Mouse (Mus musculus) hindbrain, postnatal 0 days (tissue): ENCODE measurements at regions not wholly inside any gene's neighbourhood (a gene's known extent, or its start where the extent isn't known, plus 50 kb on each side); places are given as distances from the start of the nearest gene placed in this dataset.

Experiments used
- ATAC-seq: fragments of 200-750 bp; cut with Nextera tagmentation; 2 replicates; pipeline ENCODE4 v1.8.0; 2017; ENCODE audit warnings: mild to moderate bottlenecking, moderate TSS enrichment, moderate library complexity
- DNase-seq: peaks from one replicate; pipeline ENCODE4 v3.0.0-alpha.2; 2015; ENCODE audit warnings: low spot score
- H3K27ac ChIP-seq: fragments of 300-500 bp; sonication (generic); 2 replicates; pipeline ENCODE4 v1.5.1; 2014; ENCODE audit warnings: mild to moderate bottlenecking
- H3K27me3 ChIP-seq: fragments of 300-500 bp; sonication (generic); 2 replicates; pipeline ENCODE4 v1.6.1; 2014; ENCODE audit warnings: low read length, mixed read lengths; ENCODE audit not compliant: insufficient read depth
- H3K36me3 ChIP-seq: fragments of 300-500 bp; sonication (generic); 2 replicates; pipeline ENCODE4 v1.6.1; 2014; ENCODE audit warnings: low read length, mixed read lengths; ENCODE audit not compliant: insufficient read depth
- H3K4me1 ChIP-seq: fragments of 300-500 bp; sonication (generic); 2 replicates; pipeline ENCODE4 v1.6.1; 2014; ENCODE audit warnings: antibody characterized with exemption, low read length, mixed read lengths; ENCODE audit not compliant: insufficient read depth
- H3K4me2 ChIP-seq: fragments of 300-500 bp; sonication (generic); 2 replicates; pipeline ENCODE4 v1.6.1; 2014; ENCODE audit warnings: low read depth, mild to moderate bottlenecking, low read length, moderate library complexity, mixed read lengths
- H3K4me3 ChIP-seq: fragments of 300-500 bp; sonication (generic); 2 replicates; pipeline ENCODE4 v1.5.1; 2014; ENCODE audit warnings: low read length
- H3K9ac ChIP-seq: fragments of 300-500 bp; sonication (generic); replicated peaks from 2 replicates; pipeline ENCODE4 v1.6.1; 2014; ENCODE audit warnings: mild to moderate bottlenecking, low read length, moderate library complexity, mixed read lengths
- H3K9me3 ChIP-seq: fragments of 300-500 bp; sonication (generic); 2 replicates; pipeline ENCODE4 v1.6.1; 2016; ENCODE audit warnings: low read length, mixed read lengths
- CTCF ChIP-seq: IDR thresholded peaks from 2 replicates; pipeline ENCODE4 v1.5.1; 2016; ENCODE audit warnings: antibody characterized with exemption, control low read depth, low read depth
- WGBS: fragments of 180-500 bp; shearing (Covaris S2); extraction: QIAGEN DNeasy Blood & Tissue Kit; methylation state at CpG from one replicate; pipeline ENCODE4 v1.1.7; 2014; 5-methylcytosine and 5-hydroxymethylcytosine counted together

- Histone ChIP-seq H3K9me3 (no peaks in the 10 kb centered on the region), H3K4me2 (no peak overlapping the region), H3K27me3 (no peaks in the 10 kb centered on the region), H3K36me3 (no peaks in the 10 kb centered on the region), H3K4me1 (no peaks in the 10 kb centered on the region), H3K27ac (no peak overlapping the region), H3K4me3 (no peak overlapping the region), H3K9ac (no peak overlapping the region)
- WGBS: 50% methylated on average over 10 of the region's 10 CpGs
- DNase-seq (peak; percentile 31), ATAC-seq (no peak)
- no peak for TF ChIP-seq CTCF
Measured at GRCm38 (mm10) chr1:128535537-128536150, 56.4 kb downstream of the Cxcr4 start.

- no peak for TF ChIP-seq CTCF
- Histone ChIP-seq H3K4me1 (no peaks in the 10 kb centered on the region), H3K9ac (no peak overlapping the region), H3K27ac (no peak overlapping the region), H3K27me3 (no peaks in the 10 kb centered on the region), H3K4me2 (no peak overlapping the region), H3K9me3 (no peaks in the 10 kb centered on the region), H3K4me3 (no peak overlapping the region), H3K36me3 (no peaks in the 10 kb centered on the region)
- peak; percentile 55 for DNase-seq
- ATAC-seq: no peak
- 6% methylated on average over 4 of the region's 4 CpGs for WGBS
Measured at GRCm38 (mm10) chr1:128532632-128533031, 59.5 kb downstream of the Cxcr4 start.

- TF ChIP-seq CTCF: no peak
- Histone ChIP-seq H3K27me3 (no peaks in the 10 kb centered on the region), H3K27ac (no peak overlapping the region), H3K36me3 (no peaks in the 10 kb centered on the region), H3K4me2 (no peak overlapping the region), H3K4me3 (no peak overlapping the region), H3K9ac (no peak overlapping the region), H3K4me1 (no peaks in the 10 kb centered on the region), H3K9me3 (no peaks in the 10 kb centered on the region)
- DNase-seq (no peak), ATAC-seq (no peak)
- 78% methylated on average over 4 of the region's 4 CpGs for WGBS
Measured at GRCm38 (mm10) chr1:128529808-128530545, 62.1 kb downstream of the Cxcr4 start.

- no peak overlapping the region for H3K27ac ChIP-seq
- no peak overlapping the region for H3K4me2 ChIP-seq
- H3K4me3 ChIP-seq: no peak overlapping the region
- no peaks in the 10 kb centered on the region for H3K9me3 ChIP-seq
- no peaks in the 10 kb centered on the region for H3K27me3 ChIP-seq
- no peak for TF ChIP-seq CTCF
- H3K36me3 ChIP-seq: no peaks in the 10 kb centered on the region
- H3K4me1 ChIP-seq: no peaks in the 10 kb centered on the region
- WGBS: 92% methylated on average over 4 of the region's 4 CpGs
- no peak for DNase-seq
- no peak overlapping the region for H3K9ac ChIP-seq
- no peak for ATAC-seq
Measured at GRCm38 (mm10) chr1:128519234-128519633, 72.9 kb downstream of the Cxcr4 start.

- Histone ChIP-seq H3K9ac (no peak overlapping the region), H3K4me2 (no peak overlapping the region), H3K27ac (no peak overlapping the region), H3K4me1 (no peaks in the 10 kb centered on the region), H3K27me3 (no peaks in the 10 kb centered on the region), H3K4me3 (no peak overlapping the region), H3K36me3 (no peaks in the 10 kb centered on the region), H3K9me3 (no peaks in the 10 kb centered on the region)
- no peak for ATAC-seq
- no peak for TF ChIP-seq CTCF
- DNase-seq: no peak
- 88% methylated on average over 5 of the region's 5 CpGs for WGBS
Measured at GRCm38 (mm10) chr1:128518514-128518913, 73.6 kb downstream of the Cxcr4 start.

GRCm38 (mm10) chr1:128517351-128517750 is 74.7 kb downstream of the Cxcr4 start:
- Histone ChIP-seq H3K36me3 (no peaks in the 10 kb centered on the region), H3K9me3 (no peaks in the 10 kb centered on the region), H3K9ac (no peak overlapping the region), H3K4me3 (no peak overlapping the region), H3K4me2 (no peak overlapping the region), H3K27me3 (no peaks in the 10 kb centered on the region), H3K4me1 (no peaks in the 10 kb centered on the region), H3K27ac (no peak overlapping the region)
- TF ChIP-seq CTCF: no peak
- ATAC-seq: no peak
- no peak for DNase-seq
- 91% methylated on average over 1 of the region's 1 CpGs for WGBS

- Histone ChIP-seq H3K4me3 (no peak overlapping the region), H3K9ac (no peak overlapping the region), H3K27ac (no peak overlapping the region), H3K4me1 (no peaks in the 10 kb centered on the region; the same call in 1 of the 2 replicates), H3K9me3 (no peaks in the 10 kb centered on the region), H3K27me3 (no peaks in the 10 kb centered on the region), H3K36me3 (no peaks in the 10 kb centered on the region), H3K4me2 (no peak overlapping the region)
- ATAC-seq (no peak), DNase-seq (no peak)
- TF ChIP-seq CTCF: no peak
- 84% methylated on average over 1 of the region's 1 CpGs for WGBS
Measured at GRCm38 (mm10) chr1:128514327-128514726, 77.8 kb downstream of the Cxcr4 start.
